Mouse (Mus musculus): ENCODE measurements around the gene Mgat5.
A peak's percentile ranks its signal among the peaks of the same experiment; 100 is the strongest.

Gene Mgat5

DNA sequence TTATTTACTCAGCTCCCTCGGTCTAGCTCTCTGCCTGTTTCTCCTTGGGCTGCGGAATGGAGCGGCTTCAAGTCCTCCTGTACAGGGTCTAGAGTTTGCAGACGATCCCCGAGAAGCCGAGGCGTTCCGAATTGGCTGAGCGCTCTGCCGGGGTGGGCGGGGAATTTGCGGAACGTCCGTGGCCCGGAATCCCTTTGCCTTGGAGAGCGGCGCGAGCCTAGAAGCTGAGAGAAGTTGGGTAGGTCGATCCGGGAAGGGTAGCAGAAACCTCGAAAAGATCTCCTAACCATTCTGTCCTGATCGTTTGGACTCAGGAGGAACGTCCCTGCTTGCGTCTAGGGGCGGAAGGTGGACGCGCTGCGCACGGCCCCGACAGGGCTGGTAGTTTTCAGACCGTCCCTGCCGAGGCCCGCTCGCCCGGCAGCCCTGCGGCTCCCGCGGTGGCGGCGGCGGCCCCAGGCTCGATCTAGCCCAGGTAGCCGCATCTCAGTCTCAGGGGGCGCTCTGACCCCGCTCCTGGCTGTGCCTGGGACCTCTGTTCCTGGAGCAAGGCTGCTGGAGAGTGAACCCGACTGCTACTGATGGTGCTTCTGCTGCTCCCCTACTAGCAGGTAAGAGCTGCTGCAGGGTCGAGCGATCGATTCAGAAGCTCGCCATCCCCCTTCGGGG lies at the start of gene Mgat5:
TSS of gene Mgat5 (plus strand) at position 199 of the 669 bp plus-strand sequence.
- peak; percentile 92 to 94 for DNase-seq (ENCODE audit: low spot score in 2 of 2)

DNA sequence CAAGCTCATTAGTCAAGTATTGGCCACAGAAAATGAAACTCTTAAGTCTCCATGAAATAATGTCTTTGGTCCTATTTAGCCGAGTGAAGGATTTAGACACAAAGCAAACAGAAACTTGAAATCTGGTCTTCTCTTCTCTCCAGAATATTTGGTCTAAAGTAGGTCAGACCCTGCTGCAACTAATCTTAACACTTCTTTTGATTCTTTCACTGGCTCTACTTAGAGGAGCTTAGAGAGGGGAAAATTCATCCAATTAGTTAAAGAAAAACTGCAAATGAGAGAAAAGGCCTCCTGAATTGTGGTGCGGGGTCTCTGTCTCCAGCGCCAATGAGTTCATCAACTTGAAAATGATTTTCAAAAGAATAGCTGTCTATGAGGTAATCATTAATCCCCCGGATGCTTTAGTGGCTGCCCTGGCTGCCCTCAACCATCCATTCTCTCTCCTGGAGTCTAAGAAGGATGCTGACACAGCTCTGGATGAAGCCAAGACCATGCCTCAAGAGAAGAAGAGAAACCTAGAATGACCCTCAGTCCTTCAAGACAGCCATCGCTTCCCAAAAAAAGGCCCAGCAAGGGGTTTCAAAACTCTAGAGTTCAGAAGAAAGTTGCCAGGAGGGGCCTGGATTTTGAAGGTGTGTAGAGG lies 44.6 kb upstream of the Mgat5 start:
- no peak for DNase-seq (ENCODE audit: low spot score in 2 of 2)

DNA sequence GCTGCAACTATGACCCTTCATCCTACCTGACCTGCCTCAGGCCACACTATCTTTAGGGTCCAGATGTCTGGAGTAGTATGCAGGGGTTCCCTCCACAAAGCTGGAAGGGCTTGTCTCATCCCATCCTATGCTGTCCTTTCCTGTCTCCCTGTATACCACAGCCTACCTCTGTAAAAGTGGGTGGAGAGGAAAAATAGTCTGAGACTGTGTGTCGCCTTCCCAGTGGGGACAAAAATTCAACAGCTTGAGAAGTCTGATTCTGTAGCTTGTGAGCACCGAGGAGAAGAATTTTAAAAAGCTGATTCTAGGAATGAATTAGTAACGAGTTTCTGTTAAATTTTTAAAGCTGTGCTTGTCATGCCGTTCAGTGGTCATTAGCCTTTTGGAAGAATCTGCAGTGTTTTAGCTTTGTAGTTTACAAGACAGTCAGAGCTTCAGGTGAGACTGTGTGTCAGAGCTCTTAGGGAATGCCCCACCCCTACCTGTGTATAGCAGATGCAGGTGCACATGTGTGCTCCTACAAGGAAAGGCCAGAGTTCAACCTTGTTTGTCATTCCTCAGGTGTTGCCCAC lies 40.1 kb upstream of the Mgat5 start:
- peak in 1 of 2 experiments; percentile 29 for DNase-seq (ENCODE audit: low spot score in 2 of 2)

DNA sequence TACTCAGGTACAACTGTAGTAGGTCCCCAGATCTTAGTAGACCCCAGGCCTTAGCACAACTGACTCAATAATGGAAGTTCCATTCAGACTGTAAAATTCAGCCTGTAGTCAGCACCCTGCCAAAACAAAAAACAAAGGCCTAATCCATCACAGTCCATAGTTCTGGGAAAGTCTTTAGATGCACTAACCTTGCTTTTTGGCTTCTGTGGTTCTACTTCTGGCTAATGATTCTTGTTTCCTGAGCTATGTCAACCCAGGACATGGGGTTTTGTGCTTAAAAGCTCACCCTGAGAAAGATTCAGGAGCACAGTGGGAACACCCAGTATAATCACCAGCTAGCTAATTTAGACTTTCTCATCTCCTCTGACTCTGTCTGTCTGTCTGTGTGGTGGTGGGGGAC lies 38.3 kb upstream of the Mgat5 start:
- no peak for DNase-seq (ENCODE audit: low spot score in 2 of 2)

DNA sequence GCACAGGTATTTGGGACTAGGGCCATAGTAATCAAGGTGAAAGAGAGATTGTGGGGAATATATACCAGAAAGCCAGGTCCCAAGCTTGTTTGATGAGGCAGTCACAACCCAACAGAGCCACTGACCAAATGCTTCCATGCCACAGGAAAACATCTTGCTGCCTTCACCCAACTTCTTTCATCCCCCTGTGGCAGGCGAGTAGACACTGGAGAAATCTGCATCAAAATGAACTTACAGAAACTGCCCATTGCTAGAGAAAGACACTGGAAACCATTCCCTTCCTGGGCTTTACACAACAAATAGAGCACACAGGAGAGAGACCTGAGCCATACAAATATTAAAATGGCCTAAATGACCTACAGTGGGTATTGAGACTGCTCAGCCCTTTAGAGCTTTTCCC lies 37.2 kb upstream of the Mgat5 start:
- DNase-seq (ENCODE audit: low spot score in 2 of 2): no peak

DNA sequence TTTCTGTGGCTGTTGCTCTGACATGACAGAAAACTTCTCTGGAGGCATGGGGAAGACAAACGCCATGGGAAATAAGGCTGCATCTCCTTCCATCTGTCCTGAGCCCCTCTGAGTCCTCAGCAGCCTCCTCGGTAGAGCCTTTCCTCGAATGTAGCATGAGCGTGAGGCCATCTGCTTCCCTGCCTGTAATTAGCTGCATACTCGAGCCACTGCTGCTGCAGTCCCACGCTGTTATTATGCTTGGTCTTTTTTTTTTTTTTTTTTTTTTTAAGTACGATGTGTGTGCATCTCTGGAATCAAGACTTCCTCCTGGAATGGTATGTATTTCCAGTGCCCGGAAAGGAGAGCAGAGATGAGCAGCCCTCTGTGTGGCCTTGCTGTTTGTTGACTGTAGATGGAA lies 36.6 kb upstream of the Mgat5 start:
- peak in 1 of 2 experiments; percentile 20 for DNase-seq (ENCODE audit: low spot score in 2 of 2)

DNA sequence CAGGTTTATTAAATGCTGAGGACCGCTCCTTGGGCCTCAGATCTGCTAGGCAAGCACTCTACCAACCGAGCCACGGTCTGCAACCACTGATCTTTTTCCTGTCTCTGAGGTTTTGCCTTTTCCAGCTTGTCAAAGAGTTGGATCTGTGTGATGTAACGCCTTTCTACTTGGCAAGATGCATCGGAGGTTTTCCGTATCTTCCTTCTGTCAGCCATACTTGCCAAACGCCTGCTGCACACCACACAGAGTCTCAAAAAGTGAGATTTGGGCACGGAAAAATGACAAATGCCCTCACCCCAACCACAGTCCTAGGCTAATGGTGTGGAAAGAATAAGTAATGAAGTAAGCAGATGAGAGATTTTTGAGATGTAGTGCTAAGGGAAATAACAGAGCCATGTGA lies 35.3 kb upstream of the Mgat5 start:
- peak in 1 of 2 experiments; percentile 28 for DNase-seq (ENCODE audit: low spot score in 2 of 2)

DNA sequence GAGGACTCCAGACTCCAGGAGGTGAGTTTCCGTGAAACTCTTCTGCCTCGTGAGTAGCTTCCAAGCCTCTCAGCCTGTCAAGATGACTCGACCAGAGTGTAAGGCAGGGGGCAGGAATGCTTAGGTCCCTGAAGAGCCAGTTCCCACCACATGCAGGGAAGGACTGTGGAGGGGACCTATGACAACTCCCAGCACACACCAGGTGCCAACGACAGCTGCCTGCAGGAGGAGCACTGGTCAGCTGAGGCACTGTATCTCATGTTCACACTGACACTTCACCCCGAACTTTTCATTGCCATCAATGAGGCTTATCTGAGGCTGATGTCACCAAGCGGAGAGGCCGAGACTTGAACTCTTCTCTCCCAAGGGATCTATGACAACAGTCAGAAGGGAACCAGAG lies 33.5 kb upstream of the Mgat5 start:
- DNase-seq (ENCODE audit: low spot score in 2 of 2): no peak

DNA sequence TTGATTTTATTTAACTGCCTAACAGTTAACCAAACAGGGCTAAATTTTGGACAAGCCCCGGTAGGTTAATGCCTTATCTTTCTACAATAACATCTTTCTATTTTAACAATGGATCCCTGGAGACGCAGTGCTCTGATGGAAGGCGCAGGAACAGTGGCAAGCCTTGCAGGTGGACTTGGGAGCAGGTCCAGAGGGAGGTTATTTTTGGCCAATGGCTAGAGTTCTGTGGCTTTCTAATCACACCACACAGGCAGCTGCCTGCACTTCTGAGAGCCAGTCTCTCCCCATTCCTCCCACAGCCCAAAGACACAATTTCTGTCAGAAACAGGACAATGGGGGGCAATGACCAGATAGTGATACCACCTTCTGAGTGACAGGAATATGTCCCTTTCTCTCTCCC lies 31.4 kb upstream of the Mgat5 start:
- no peak for DNase-seq (ENCODE audit: low spot score in 2 of 2)

DNA sequence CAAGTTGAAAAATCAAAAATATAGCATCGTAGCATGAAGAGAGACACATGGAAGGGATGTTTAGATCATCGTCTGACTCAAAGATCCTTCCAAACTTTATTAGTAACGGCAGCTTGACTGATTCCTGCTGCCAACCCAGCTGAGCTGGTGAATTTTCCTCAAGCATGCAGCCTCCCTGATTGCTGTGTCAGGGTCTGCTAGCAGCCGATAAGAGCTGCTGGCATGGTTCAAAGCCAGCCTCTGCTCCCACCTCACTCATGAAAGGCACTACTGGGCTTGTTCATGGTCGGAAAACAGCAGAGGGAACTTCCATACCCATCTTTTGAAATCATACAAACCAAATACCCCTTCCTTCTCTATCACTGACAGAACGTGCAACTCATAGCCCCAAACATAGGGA lies 12.4 kb upstream of the Mgat5 start:
- DNase-seq (ENCODE audit: low spot score in 2 of 2): no peak

DNA sequence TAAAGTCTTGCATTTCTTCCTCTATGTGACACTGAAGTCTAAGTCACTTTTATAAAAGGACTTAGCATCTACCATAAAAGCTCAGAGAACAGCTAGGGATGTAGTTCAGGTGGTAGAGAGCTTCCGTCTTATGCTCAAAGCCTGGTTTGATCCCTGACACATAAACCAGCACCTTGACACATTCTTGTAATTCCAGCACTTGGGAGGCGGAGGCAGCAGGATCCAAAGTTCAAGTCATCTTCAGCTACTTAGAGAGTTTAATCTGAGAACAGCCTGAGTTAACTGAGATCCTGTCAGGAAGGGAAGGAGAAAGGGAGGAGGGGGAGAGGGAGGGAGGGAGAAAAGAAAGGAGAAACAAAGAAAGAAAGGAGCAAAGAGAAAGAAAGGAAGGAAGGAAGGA lies 5.6 kb upstream of the Mgat5 start:
- DNase-seq (ENCODE audit: low spot score in 2 of 2): no peak

DNA sequence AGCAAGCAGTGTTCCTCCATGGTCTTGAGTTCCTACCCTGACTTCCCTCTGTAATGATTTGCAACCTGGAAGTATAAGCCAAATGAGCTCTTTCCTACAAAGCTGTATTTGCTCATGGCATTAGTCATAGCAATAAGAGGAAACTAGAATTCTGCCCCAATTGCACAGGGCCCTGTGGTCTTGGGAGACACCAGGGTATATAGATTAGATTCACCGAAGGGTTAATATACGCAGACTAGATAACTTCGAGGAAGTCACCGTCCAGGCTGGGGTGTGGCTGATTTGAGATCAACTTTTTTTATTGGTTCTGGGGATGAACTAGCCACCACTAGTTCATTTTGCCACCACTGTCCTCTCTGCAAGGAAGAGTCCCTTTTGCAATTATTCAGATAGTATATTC lies 2.5 kb upstream of the Mgat5 start:
- no peak for DNase-seq (ENCODE audit: low spot score in 2 of 2)

DNA sequence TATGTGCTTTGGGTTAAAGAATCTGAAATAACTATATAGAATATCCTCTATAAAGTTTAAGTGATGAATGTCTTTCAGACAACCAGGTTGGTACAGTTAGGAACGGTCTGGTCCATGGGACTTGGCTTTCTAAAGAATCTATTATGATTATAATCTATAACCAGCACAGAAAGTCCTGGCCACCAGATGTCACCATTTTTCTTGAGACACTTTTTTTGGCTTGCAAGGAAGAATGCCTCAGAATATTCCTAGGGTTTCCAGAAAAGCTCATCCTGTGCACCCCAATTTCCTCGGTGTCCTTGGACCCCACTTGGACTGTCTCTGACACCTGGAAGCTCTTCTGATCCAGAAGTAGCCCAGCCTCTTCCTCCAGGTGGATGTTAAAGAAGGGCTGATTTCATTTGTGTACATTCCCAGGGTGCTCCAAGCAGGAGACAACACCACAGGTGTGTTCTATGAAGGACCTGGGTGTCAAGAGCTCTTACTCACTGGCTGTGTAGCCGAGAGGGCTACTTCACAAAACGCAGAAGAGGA lies 1.5 kb upstream of the Mgat5 start:
- DNase-seq (ENCODE audit: low spot score in 2 of 2): peak; percentile 31 to 73

DNA sequence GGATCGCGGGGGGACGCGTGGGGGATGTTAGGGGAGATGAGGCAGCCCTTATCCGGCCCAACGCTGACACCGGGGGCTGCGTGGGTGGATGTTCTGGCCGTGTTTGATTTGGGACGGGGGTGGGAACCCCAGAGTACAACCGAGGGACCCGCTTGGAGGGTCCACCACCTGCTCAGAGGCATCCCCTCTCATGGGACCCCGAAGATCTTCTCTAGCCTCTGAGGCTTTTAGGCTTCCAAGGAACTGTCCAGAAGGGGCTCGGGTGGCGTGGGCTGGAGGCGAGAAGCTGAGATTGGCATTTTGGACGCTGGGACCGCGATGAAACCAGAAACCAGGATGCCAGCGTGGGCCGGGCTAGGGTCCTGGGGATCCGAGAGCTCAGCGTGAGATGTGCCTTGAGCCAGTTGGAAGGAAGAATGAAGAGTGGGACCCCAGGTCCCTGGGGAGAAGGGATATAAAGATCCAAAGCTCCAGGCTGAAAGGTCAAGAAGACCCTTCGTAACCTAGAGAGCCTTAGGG lies 745 bp downstream of the Mgat5 start:
- DNase-seq (ENCODE audit: low spot score in 2 of 2): peak; percentile 27 to 33

DNA sequence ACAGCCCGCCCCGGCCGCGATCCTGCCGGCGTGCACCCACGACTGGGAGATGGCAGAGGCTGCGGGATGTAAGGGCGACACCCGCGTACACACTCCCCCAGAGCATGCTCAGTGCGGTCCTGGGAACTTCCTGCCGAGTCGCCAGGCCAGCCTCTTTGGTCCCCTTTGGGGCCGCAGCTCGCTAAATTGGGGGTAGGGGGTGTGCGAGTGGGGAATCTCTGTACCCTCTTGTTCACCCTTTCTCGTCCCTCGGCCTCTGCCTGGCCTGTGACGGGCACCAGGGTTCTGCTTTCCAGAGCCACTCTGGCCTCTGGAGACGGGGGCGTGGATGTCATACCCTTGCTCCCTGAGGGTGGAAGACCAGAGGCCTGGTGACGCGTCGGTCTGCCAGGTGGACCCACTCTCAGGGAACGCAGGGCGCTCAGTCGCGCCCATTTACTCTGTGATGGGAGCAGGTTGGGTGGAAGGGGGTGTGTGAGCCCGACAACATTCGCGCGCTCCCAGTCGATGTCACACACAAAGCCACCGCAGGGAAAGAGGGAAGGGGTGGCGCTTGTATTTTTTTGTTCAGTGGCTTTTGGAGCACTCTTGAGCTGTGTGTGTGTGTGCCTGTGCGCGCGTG lies 1.3 kb downstream of the Mgat5 start:
- DNase-seq (ENCODE audit: low spot score in 2 of 2): peak; percentile 32 to 43

DNA sequence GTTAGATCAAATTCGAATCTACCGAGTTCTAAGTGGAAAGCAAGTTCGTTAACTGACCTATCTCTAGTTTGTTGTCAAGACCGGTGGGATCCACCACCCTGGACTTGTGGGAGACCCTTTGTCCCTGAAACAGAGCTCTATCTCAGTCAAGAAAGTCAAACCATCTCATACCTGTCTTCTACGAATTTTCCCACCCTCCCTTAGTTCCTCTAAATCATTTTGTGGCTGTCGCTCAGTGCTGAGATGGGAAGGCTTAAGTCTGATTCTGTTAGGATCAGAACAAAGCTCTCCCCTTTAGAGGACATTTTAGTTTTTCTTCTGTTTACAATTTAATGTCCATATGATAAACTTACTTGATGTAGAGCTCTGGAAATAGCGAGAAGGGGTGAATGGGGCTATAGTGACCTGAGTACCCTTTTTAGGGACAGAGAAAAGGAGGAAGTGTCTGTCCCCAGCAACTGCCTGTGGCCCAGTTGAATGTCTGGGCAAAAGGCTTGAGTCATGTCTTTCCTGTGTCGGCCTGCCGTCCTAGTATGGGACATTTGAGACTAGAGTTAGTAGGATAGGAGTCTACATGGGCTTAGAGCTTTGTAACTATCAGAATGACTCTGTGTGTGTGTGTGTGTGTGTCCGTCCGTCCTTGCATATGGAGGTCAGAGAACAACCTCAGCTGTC lies 2.2 kb downstream of the Mgat5 start:
- DNase-seq (ENCODE audit: low spot score in 2 of 2): no peak

DNA sequence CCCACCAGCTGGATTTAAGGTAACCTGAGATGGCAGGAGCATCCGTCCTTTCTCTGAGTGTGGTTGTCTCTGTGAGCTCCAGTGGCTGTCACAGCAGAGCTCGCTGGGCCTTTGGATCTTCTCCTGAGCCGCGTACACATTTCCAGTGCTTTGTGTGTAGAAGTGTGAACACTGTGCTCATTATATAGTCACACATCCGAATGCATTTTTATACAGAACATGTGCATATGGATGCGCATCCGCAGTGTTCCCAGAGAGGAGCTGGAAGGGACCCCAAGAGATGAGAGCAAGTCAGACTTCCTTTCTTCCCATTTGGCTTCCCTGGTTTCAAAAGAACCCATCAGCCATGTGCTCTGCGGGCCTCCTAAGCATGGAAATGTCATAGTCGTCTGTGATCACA lies 3.4 kb downstream of the Mgat5 start:
- DNase-seq (ENCODE audit: low spot score in 2 of 2): peak in 1 of 2 experiments; percentile 41

DNA sequence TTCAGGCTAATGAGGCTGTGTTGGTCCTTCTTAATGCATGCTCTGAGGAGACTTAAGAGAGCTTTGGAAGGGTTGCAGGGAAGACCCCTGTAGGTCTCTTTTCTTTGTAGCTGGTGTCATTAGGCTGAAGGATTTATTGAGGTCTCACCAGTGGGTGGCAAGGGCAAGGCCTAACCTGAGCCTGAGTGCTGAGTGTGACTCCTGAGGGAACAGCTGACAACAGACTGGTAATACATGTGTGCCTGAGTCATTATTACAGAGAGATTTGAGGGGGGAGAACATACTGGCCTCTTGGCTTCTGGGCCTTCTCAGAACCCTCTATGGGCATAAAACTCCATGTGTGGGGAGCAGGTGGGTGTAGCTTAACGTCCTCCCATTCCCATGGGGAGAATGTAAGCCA lies 8.0 kb downstream of the Mgat5 start:
- DNase-seq (ENCODE audit: low spot score in 2 of 2): peak in 1 of 2 experiments; percentile 11

DNA sequence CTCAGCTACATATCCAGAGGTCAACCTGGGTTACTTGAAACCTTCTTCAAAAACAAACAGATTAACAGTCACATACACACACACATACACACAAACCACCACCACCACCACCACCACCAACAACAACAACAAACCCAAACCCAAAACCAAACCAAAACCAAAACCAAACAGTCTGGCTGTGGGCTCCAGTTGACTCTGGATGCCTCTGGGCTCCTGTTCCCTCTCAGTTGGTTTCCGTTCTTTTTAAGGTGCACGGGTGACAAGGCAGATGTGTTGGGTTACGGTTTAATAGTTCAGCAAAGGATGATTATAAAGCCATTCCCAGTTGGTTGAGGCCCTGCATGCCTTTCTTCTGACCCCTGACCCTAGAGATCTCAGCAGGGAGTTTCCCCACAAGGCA lies 8.6 kb downstream of the Mgat5 start:
- DNase-seq (ENCODE audit: low spot score in 2 of 2): no peak

DNA sequence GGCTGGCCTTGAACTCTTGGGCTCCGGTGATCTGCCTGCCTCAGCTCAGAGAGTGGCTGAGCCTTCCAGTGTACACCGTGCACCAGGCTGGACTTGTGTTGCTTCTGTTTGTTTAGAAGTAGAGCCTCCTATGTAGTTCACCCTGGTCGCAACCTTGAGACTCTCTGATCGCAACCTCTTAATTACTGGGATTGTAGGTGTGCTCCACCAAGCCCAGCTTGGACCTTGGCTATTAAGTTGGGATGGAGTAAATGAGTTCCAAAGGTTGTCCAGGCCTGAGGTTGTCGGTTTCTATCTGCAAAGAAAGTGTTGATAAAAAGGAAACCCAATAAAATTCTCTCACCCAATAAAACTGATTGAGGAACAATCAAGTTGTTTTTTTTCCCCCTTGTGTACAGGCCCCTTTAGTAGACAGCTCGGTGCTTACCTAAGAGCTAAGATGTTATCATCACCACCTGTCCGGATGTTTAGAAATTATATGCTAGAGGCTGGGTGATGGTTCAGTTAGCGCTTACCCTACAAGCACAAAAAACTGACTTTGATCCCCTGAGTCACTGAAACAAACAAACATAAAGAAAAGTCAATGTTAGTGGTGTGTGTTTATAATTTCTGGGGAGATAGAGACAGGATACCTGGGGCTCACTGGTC lies 9.9 kb downstream of the Mgat5 start:
- DNase-seq (ENCODE audit: low spot score in 2 of 2): no peak

DNA sequence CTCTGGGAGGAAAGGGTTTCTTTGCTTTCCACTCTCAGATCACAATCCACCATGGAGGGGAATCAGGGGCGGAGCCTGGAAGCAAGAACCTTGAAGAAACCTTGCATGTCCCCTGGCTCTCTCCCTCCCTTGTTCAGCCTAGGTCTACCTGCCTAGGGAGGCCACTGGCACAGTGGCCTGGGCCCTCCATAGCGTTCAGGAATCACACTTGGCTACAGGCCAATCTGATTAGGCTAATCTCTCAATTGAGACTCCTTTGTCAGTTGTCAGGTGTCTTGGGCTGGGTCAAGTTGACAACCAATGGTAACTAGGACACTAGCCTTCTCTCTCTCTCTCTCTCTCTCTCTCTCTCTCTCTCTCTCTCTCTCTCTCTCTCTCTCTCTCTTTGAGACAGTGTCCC lies 12.2 kb downstream of the Mgat5 start:
- DNase-seq (ENCODE audit: low spot score in 2 of 2): no peak

All from frontal cortex, postnatal 36 days (tissue).